Mouse (Mus musculus) hindbrain, embryonic 11.5 days (tissue): Measurements from ENCODE around the gene Vasp. TPM values are rescaled to one million over a fixed set of nuclear protein-coding genes. Genes with fewer than 3 reads are reported as not detected.

Source experiments
- ATAC-seq: fragments of 200-750 bp; cut with Nextera tagmentation; 2 replicates; pipeline ENCODE4 v1.8.0; 2017; ENCODE audit warnings: mild to moderate bottlenecking, moderate TSS enrichment, moderate library complexity; ENCODE audit not compliant: low FRiP score
- DNase-seq: peaks from one replicate; pipeline ENCODE4 v3.0.0-alpha.2; 2015; ENCODE audit warnings: low spot score
- H3K27ac ChIP-seq: fragments of 300-500 bp; sonication (generic); 2 replicates; pipeline ENCODE4 v1.5.1; 2014; ENCODE audit warnings: mild to moderate bottlenecking, low read depth, low read length
- H3K27me3 ChIP-seq: fragments of 300-500 bp; sonication (generic); 2 replicates; pipeline ENCODE4 v1.6.1; 2014; ENCODE audit warnings: mild to moderate bottlenecking, low read length, moderate library complexity, mixed read lengths; ENCODE audit not compliant: control insufficient read depth, insufficient read depth
- H3K36me3 ChIP-seq: fragments of 300-500 bp; sonication (generic); 2 replicates; pipeline ENCODE4 v1.6.1; 2014; ENCODE audit warnings: mild to moderate bottlenecking, low read length, moderate library complexity, mixed read lengths; ENCODE audit not compliant: control insufficient read depth, insufficient read depth
- H3K4me1 ChIP-seq: fragments of 300-500 bp; sonication (generic); replicated peaks from 2 replicates; pipeline ENCODE4 v1.6.1; 2014; ENCODE audit warnings: low read length, mixed read lengths; ENCODE audit not compliant: control insufficient read depth, insufficient read depth
- H3K4me2 ChIP-seq: fragments of 300-500 bp; sonication (generic); replicated peaks from 2 replicates; pipeline ENCODE4 v1.6.1; 2014; ENCODE audit warnings: mild to moderate bottlenecking, low read depth, low read length
- H3K4me3 ChIP-seq: fragments of 300-500 bp; sonication (generic); 2 replicates; pipeline ENCODE4 v1.5.1; 2014; ENCODE audit warnings: low read depth, low read length
- H3K9ac ChIP-seq: fragments of 300-500 bp; sonication (generic); 2 replicates; pipeline ENCODE4 v1.6.1; 2014; ENCODE audit warnings: low read depth, low read length
- H3K9me3 ChIP-seq: fragments of 300-500 bp; sonication (generic); 2 replicates; pipeline ENCODE4 v1.6.1; 2016; ENCODE audit warnings: low read length; ENCODE audit not compliant: control insufficient read depth
- WGBS: fragments of 180-500 bp; shearing (Covaris S2); extraction: QIAGEN DNeasy Blood & Tissue Kit; methylation state at CpG from one replicate; pipeline ENCODE4 v1.1.7; 2014; 5-methylcytosine and 5-hydroxymethylcytosine counted together
- polyA plus RNA-seq: library from polyadenylated mRNA; unstranded; fragments of >200 nt; fragmentation: Nextera tagmentation; extraction: Ambion mirVana; gene quantifications from 2 replicates; pipeline ENCODE4 v1.2.1, GENCODE M21; 2014

Vasp gene
- polyA plus RNA-seq: 29.2 and 50.2 TPM in 2 replicates

GRCm38 (mm10) chr7:19271238-19272172 lies at the start of gene Vasp:
Gene Vasp (minus strand): TSS chr7:19271817.
- H3K4me2 ChIP-seq: peak within 1 kb of the TSS; percentile 97
- no peaks in the 10 kb centered on the region for H3K27me3 ChIP-seq
- H3K4me3 ChIP-seq: peak within 1 kb of the TSS; percentile 99
- no peaks in the 10 kb centered on the region for H3K9me3 ChIP-seq
- peak within 1 kb of the TSS; percentile 87 for H3K9ac ChIP-seq
- peak; percentile 93 for DNase-seq
- peak within 1 kb of the TSS; percentile 55 for H3K27ac ChIP-seq
- under 1% methylated on average over 62 of the region's 62 CpGs for WGBS
- peak; percentile 72 for ATAC-seq
- H3K36me3 ChIP-seq: no peaks in the 10 kb centered on the region
- H3K4me1 ChIP-seq: peaks cover 11% of the 10 kb centered on the region

DNA sequence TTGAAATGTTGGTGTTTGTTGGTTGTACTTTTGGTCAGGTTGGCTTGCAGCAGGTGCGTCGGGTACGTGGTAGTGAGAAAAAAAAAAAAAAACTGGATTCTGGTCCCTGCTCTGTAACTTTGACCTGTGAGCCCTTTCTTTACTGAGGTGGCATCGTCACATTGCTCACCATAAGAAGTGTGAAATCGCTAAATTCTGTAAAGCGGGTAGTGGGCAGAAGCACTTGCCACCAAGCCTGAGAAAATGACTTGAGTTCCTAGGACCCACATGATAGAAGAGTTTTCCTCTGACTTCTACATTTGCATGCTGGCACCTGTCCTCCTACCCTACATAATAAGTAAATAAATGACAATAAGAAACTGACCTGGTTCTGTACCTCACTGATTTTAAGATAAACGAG lies 49.0 kb upstream of the Vasp start:
- no peak overlapping the region for H3K27ac ChIP-seq
- H3K27me3 ChIP-seq: 0 out of 2 replicates have a peak, but pooled peaks cover 2% of the 10 kb centered on the region
- no peak overlapping the region for H3K4me3 ChIP-seq
- 0 out of 2 replicates have a peak, but pooled peaks cover 6% of the 10 kb centered on the region for H3K4me1 ChIP-seq
- DNase-seq (no peak), ATAC-seq (no peak)
- no peaks in the 10 kb centered on the region for H3K36me3 ChIP-seq
- H3K4me2 ChIP-seq: peak overlapping the region; percentile 87
- H3K9ac ChIP-seq: no peak overlapping the region
- no peaks in the 10 kb centered on the region for H3K9me3 ChIP-seq
- WGBS: 40% methylated on average over 7 of the region's 7 CpGs

DNA sequence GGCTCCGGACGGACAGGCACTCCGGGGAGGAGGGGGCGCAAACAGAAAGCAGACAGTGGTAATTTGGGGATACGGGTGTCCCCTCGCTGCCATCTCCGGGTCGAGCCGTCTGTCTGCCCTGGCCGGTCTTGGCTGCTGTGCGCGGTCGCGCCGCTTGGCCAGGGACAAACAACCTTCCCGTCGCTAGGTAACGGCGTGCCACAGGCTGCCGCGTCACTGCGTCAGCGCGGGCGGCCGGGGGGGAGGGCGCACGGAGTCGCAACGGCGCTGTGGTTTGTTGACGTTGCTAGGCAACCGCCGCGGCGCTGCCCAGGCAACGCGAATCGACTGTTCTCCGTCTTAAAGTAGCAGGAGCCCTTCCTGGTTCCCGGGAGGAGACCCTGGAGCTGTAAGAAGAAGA lies 48.3 kb upstream of the Vasp start:
- DNase-seq: peak; percentile 99
- Histone ChIP-seq H3K27me3 (0 out of 2 replicates have a peak, but pooled peaks cover 2% of the 10 kb centered on the region), H3K4me1 (0 out of 2 replicates have a peak, but pooled peaks cover 6% of the 10 kb centered on the region), H3K4me2 (peak overlapping the region; percentile 87), H3K4me3 (peak overlapping the region; percentile 32), H3K9me3 (no peaks in the 10 kb centered on the region), H3K36me3 (no peaks in the 10 kb centered on the region), H3K9ac (peak overlapping the region; percentile 29; the same call in 1 of the 2 replicates), H3K27ac (no peak overlapping the region; the same call in 1 of the 2 replicates)
- ATAC-seq: peak; percentile 96
- under 1% methylated on average over 41 of the region's 41 CpGs for WGBS

- Histone ChIP-seq H3K27me3 (0 out of 2 replicates have a peak, but pooled peaks cover 2% of the 10 kb centered on the region), H3K36me3 (no peaks in the 10 kb centered on the region), H3K4me3 (peak overlapping the region; percentile 32), H3K4me2 (peak overlapping the region; percentile 87), H3K9me3 (no peaks in the 10 kb centered on the region), H3K9ac (peak overlapping the region; percentile 29), H3K4me1 (0 out of 2 replicates have a peak, but pooled peaks cover 6% of the 10 kb centered on the region), H3K27ac (no peak overlapping the region)
- ATAC-seq (peak; percentile 75), DNase-seq (no peak)
- WGBS: 15% methylated on average over 9 of the region's 9 CpGs
Measured at GRCm38 (mm10) chr7:19319458-19319857, 47.8 kb upstream of the Vasp start.

DNA sequence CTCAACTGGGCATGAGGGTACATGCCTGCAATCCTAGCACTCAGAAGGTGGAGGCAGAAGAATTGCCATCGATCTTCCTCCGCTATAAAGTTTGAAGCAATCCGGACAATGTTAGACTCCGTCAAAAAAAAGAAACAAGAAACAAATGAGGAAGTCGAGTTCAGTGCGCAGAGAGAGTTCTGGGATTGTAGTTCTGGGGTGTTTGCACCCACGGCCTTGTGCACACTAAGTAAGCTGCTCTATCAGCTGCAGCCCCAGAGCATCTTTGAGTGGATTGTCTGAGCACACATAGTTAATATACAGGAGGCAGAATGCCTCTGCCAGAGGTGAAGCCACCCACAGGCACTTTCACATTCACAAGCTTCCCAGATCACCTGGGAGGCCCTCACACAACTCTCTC lies 47.1 kb upstream of the Vasp start:
- H3K9me3 ChIP-seq: no peaks in the 10 kb centered on the region
- H3K27ac ChIP-seq: no peak overlapping the region
- WGBS: 81% methylated on average over 7 of the region's 7 CpGs
- H3K4me2 ChIP-seq: no peak overlapping the region
- H3K4me1 ChIP-seq: 0 out of 2 replicates have a peak, but pooled peaks cover 6% of the 10 kb centered on the region
- DNase-seq (no peak), ATAC-seq (no peak)
- peaks cover 6% of the 10 kb centered on the region; the same call in 1 of the 2 replicates for H3K27me3 ChIP-seq
- no peak overlapping the region for H3K9ac ChIP-seq
- H3K4me3 ChIP-seq: no peak overlapping the region
- no peaks in the 10 kb centered on the region for H3K36me3 ChIP-seq

DNA sequence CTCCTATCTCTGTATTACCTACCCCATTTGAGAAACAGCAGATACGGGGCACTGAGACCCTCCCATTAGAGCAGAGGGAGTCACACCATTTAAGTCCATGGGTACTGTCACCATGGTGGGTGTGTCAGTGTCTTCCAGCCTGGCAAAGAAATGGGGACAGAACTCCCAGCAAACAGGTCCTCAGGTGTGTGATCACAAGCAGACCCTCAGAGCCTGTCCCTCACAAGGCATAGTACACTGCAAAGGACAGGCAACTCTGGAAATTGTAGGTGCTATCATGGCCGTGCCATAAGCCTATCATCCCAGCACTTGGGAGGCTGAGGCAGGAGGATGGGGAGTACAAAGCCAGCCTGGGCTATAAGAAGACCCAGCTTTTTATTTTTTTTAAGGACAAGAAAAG lies 46.6 kb upstream of the Vasp start:
- Histone ChIP-seq H3K27me3 (peaks cover 6% of the 10 kb centered on the region; the same call in 1 of the 2 replicates), H3K9ac (no peak overlapping the region), H3K27ac (no peak overlapping the region), H3K9me3 (no peaks in the 10 kb centered on the region), H3K4me3 (no peak overlapping the region), H3K4me2 (no peak overlapping the region), H3K4me1 (0 out of 2 replicates have a peak, but pooled peaks cover 6% of the 10 kb centered on the region), H3K36me3 (no peaks in the 10 kb centered on the region)
- WGBS: 67% methylated on average over 2 of the region's 2 CpGs
- DNase-seq (no peak), ATAC-seq (no peak)

- Histone ChIP-seq H3K27ac (no peak overlapping the region), H3K4me3 (no peak overlapping the region), H3K4me1 (0 out of 2 replicates have a peak, but pooled peaks cover 6% of the 10 kb centered on the region), H3K9me3 (no peaks in the 10 kb centered on the region), H3K9ac (0 out of 2 replicates have a peak overlapping the region, but pooled peaks have one; percentile 31), H3K27me3 (peaks cover 6% of the 10 kb centered on the region; the same call in 1 of the 2 replicates), H3K4me2 (no peak overlapping the region), H3K36me3 (no peaks in the 10 kb centered on the region)
- DNase-seq (no peak), ATAC-seq (no peak)
- 49% methylated on average over 14 of the region's 14 CpGs for WGBS
Measured at GRCm38 (mm10) chr7:19316451-19317161, 45.0 kb upstream of the Vasp start.

GRCm38 (mm10) chr7:19314033-19314432 lies 42.4 kb upstream of the Vasp start:
- peaks cover 6% of the 10 kb centered on the region; the same call in 1 of the 2 replicates for H3K4me1 ChIP-seq
- H3K4me2 ChIP-seq: no peak overlapping the region
- no peak overlapping the region for H3K4me3 ChIP-seq
- DNase-seq (no peak), ATAC-seq (no peak)
- no peak overlapping the region for H3K9ac ChIP-seq
- WGBS: 53% methylated on average over 5 of the region's 5 CpGs
- peaks cover 7% of the 10 kb centered on the region; the same call in 1 of the 2 replicates for H3K27me3 ChIP-seq
- no peak overlapping the region for H3K27ac ChIP-seq
- H3K9me3 ChIP-seq: no peaks in the 10 kb centered on the region
- no peaks in the 10 kb centered on the region for H3K36me3 ChIP-seq
